Mouse (Mus musculus): ENCODE results near the gene Parvg.
A peak's percentile ranks its signal among the peaks of the same experiment; 100 is the strongest.

Gene Parvg

DNA sequence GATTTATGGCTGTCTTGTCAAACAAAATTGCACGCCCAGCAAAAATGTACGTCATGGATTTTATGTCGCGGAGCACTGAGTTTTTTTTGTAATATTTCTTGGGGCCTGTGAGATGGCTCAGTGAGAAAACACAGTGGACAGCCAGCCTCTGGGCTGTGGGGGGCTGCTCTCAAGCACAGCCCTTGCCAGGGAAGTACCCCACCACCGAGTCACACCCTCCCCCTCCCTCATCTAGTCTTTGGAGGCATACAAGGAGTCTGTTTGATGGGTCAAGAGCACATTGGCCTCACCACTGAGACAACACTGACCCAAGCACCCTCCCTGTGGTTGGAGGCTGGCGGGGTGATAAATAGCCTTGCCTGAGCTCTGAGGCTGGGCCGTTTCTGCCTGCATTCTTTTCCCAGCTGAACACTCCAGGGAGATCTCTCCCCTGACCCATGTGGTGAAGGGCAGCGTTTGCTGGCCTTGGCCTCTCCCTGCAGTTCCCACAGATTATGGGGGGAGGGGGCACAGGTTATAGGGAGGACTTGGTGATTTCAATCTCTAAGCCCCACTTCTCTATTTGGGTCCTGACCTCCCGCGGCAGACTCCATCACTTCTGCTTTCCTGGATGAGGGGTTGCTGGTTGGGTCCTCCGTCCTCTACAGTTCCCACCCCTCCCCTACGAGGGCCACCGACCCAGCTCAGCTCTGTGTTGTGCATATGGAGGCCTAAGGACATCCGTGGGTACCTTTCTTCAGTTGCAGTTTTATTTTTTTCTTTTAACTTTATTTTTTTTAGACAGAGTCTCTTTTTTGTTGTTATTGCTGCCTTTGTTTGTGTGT is 26.3 kb downstream of the Parvg start:
- peak in 1 of 2 experiments; percentile 7 for DNase-seq (ENCODE audit: low spot score in 2 of 2)

DNA sequence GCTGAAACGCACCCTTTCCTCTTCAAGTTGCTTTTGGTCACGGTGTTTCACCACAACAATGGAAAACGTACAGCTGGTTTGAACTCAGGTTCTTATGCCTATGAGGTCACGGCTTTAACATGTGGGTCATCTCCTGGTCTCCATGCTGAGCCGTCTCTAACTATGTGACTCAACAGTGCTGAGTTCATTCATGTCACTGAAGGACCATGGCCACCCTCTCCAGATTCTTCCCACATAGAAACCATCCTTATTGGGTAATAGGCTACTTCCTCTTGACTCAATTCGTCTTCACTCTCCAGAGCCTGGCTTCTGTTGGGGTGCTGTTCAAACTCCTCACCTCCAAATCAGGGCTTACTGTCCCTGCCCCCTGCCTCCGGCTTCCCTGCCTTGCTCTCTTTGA is 27.5 kb downstream of the Parvg start:
- DNase-seq (ENCODE audit: low spot score in 2 of 2), result no peak

DNA sequence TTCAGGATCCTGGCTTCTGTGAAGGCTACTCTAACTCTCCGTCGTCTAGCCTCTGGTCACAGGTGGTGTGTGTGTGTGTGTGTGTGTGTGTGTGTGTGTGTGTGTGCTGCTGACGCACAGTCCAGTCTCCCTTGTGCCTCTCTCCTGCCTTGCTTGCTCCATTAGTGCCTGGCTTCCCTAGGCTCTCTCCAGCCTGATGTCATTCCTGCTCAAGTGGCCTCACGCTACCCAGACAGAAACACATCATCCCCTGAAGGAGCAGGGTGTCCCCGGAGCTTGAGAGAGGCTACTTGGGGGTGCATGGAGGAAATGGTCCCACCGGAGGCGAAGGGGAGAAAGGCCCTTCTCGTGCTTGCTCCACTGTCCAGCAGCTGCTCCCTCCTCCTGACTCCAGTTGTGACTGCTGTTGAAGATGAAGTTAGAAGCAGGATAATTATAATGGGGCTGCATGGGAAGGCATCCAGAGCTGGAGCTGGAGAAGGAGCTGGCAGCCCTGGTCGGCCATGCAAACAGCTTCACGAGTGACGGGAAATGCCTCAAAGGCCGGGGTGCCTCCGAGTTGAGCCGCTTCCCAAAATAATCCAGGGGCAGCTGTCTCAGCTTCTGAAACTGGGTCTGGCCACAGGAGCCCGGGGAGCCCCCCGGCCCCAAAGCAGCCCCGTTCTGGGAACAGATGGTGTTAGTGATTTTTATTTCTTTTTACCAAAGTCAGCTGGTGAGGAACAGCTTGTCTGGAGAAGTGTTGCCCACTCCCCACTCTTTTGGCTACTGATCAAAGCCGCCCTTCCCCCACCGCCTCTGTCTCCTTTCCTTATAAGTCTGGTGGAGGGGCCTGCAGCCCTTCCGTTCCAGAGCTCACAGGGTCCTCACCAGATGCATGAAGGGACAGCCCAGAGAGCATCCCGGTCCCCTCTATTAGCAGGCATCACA is 28.4 kb downstream of the Parvg start:
- DNase-seq (ENCODE audit: low spot score in 2 of 2), result no peak

DNA sequence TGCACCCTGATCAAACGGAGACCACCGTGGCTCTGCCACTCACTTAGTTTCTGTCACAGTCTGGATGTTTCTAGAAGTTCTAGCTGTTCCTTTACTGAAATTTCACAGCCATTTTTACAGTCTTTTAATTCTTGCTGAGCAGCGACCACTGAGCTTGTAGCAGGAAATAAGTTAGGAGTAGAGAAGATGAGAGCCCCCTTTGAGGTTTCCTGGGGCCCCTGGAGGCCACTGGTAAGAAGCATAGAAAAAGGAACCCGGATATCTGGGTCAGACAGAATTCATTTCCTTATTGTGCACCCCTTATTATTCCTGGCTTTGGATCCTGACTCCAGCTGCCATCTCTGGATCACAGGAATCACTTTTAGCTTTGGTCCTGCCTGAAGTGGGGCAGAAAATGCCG is 31.3 kb downstream of the Parvg start:
- DNase-seq (ENCODE audit: low spot score in 2 of 2), result no peak

DNA sequence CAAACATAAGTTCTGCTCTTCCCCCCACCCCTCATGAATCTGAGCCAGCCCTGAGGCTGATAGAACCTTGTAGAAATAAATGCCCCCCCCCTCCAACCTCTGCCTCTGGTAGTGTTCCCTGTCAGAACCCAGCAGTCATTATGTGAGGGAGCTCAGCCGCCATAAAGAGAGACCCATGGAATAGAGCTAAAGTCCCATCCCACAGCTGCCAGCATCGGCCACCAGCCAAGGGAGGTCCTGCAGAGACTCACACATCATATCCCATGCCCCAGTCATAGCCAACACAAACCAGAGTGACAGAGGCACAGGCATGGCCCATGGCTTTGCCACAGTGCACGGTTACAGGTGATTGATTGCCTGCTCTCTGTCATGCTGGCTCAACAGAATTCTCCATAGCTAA is 40.9 kb downstream of the Parvg start:
- no peak for DNase-seq (ENCODE audit: low spot score in 2 of 2)

DNA sequence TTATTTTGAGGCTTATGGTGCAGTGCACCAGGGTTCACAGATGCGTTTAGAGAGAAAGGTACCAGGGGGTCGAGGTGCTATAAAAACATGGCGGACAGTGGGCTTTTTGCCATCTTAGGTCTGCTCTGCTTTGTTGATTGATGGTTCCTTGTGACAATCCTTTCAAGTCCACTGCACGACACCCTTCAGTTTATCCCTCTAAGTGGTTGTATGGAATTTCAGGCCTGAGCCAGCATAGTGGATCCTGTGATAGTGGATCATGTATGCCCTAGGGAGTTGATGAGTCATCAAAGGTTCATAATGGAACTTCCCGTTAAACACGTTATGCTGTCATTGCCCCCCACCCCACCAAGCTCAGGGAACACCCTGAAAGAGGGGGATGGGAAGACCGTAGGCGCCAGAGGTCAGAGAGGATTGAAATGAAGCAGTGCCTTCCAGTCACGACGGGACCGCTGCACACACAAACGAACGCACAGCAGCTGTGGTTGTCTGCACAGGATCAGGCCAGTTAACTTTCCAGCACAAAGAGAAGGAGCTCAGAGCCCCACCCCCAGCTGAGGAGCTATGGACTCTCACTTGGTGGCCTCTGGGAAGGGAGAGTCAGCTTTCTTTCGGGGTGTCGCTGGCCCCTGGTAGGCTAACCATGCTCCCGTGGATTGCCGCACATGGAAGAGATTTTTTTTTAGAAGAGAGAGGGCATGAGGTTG is 42.0 kb downstream of the Parvg start:
- DNase-seq (ENCODE audit: low spot score in 2 of 2), result no peak

DNA sequence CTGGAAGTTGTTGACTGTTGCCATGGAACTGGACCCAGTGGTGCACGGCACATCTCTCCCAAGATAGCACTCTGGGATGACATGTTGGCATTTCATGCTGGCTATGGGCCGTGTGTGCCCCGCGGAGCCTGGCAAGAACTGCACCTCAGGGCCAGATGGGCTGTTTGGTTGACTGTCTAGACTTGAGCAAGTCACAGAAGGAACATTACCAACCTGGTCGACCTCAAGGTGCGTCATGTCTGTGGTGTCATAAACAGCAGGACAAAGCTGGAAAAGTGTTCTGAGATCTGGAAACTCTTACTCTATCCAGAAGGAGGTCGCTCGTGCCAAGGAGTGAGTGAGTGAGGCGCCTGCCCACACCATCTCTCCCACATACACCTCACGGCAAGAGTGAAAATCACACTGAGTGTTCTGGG is 42.8 kb downstream of the Parvg start:
- DNase-seq (ENCODE audit: low spot score in 2 of 2), result no peak

DNA sequence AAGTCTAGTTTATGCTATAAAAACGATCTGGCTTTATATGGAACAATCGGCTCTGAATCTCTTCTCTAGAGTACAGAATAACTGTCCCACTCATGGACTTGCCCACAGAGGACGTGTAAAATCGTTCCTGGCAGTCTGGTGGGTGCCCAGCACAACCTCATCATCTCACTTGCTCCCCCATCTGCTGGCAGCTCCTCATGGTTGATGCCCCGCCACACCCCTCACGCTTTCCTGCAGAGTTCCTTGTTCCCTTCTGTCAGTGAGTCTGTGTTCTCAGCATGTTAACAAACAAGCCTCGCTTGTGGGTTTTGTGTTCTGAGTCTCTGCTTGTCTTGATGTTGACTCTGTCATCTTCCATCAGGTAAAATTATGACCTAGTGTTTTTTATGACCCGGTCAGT is 43.6 kb downstream of the Parvg start:
- DNase-seq (ENCODE audit: low spot score in 2 of 2), result no peak

DNA sequence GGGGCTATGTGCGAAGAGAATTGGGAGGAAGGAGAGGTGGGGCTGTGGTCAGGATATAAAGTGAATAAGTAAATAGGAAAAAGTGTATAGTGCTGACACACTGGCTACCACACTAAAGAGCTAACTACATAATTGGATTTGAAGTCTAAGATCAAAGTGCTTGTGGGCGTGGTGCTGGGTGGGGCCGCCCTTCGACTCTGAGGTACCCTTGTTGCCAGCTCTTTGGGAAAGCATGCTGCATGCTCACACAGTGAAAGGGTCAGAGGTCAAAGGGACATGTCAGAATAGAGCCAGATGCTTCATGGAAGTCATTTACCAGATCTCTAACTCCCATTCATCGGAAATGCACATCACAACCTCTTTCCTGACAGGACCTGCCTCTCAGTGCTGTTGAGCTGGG is 49.0 kb downstream of the Parvg start:
- no peak for DNase-seq (ENCODE audit: low spot score in 2 of 2)

DNA sequence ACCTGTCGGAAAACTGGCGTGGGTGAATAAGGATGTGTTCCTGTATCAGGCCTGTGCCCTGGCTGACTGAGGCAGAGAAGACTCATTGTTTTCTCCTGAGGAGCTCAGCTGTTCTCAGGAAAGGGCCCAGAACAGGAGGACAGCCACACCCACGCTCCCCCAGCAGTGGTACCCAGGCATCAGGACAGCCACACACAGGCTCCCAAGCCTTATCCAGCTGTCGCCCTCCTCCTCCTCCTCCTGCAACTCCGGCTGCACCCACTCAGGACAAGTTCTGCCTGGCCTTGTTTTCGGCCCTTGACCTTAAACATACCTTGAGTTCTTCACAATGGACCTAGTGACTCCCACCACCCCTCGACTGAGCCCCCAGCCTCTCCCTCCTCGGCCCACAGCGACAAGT is 54.9 kb downstream of the Parvg start:
- DNase-seq (ENCODE audit: low spot score in 2 of 2), result no peak

DNA sequence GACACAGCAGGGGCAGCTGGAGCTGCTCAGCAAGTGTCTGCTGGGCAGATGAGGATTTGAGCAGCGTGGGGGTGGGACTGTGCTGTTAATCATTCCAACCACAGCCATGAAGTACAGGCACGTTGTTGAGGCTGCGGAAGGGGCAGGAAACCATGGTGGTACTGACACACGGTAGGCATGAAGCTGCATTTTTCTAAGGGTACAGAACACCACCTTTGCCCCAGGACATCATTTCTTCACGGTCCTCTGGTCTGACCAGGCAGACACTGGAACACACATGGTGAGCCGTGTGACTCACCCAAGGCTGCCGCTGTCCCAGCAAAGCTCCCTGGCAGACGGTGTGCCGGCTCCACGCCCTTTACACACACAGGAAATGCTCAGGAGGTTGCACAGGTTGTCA is 56.4 kb downstream of the Parvg start:
- no peak for DNase-seq (ENCODE audit: low spot score in 2 of 2)

DNA sequence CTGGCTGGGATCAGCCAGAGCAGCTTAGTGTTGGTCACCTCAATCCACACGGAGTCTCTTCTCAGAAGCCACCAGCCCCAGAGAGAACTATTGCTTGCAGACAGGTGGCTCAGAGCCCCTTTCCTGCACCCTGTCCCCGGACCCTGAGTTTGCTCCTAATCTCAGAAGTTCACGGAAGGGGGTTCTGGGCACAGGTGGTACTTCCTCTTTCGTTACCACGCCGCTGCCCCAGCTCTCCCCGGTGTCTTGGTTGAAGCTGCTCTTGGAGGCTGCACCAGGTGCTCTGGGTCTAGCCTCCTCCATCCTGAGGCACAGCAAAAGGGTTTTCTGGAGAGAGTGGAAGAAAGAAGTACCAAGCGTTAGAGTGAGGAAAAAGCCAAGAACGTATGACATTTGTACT is 60.2 kb downstream of the Parvg start:
- DNase-seq (ENCODE audit: low spot score in 2 of 2), result no peak

DNA sequence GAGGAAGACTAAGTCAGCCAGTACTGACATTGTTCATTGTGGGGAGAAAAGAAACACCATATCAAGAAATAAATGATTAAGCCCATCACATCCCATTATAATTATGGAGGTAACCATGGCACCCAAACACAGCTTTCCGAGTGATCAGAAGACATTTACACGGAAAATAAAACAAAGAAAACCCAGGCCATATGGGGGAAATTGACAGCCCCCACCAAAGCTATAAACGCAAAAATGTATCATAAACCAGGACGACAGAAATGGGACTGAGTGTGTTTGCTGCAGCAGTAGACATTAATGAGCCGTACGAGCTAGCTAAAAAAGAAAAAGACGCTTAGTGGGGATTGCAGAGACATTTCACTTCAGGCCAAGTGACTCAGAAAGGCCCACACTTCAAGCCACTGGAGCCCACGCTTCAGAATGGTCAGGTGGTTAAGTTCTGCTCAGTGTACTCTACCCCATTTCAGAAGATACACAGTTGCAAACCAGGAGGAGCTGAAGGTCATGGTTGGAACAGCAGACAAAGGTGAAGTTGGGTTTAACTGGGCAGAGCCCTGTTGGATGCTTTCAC is 62.3 kb downstream of the Parvg start:
- DNase-seq (ENCODE audit: low spot score in 2 of 2), result no peak

DNA sequence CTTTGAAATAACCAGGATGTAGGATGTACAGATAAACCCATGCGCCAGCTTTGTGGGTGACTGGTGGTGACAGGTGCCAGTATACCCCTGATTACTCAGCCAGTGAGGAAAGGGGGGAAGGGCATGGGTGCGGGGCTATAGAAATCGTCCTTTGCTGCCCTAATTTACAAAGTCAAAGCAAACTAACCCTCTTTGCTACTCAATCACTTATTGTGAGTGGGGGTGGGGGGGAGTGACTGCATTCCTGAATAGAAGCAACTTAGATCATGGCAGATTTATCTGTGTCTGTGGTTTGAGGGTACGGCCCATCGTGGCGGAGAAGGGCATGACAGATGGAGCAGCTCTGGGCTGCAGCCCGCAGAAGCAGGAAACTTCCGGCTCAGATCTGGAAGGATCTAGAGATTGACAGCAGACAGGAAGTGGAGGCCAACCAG is 64.9 kb downstream of the Parvg start:
- no peak for DNase-seq (ENCODE audit: low spot score in 2 of 2)

DNA sequence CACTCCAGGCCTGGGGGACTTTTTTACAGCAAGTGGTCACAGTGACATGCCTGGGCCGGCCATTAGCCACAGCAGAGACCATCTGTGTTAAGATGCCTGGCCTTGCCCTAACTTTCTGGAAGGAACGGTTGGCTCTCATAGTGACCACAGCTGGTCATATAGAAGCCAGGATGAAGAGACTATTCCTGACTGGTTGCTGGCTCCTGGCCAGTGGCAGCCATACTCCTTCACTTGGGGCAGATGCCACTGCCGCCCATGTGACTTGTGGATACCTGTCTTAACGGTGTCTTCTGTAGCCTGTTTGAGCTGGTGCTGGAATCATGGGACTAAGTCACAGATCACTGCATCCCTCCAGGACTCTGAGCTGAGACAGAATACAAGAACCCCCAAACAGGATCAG is 68.3 kb downstream of the Parvg start:
- no peak for DNase-seq (ENCODE audit: low spot score in 2 of 2)
